Mouse (Mus musculus): ENCODE results near the gene Fbxl5. TPM values are rescaled to one million over a fixed set of nuclear protein-coding genes. Genes with fewer than 3 reads are reported as not detected.
A peak's percentile ranks its signal among the peaks of the same experiment; 100 is the strongest.

The Fbxl5 gene
- total RNA-seq, 1 experiment from 2014 or later, result 50.0 TPM

DNA sequence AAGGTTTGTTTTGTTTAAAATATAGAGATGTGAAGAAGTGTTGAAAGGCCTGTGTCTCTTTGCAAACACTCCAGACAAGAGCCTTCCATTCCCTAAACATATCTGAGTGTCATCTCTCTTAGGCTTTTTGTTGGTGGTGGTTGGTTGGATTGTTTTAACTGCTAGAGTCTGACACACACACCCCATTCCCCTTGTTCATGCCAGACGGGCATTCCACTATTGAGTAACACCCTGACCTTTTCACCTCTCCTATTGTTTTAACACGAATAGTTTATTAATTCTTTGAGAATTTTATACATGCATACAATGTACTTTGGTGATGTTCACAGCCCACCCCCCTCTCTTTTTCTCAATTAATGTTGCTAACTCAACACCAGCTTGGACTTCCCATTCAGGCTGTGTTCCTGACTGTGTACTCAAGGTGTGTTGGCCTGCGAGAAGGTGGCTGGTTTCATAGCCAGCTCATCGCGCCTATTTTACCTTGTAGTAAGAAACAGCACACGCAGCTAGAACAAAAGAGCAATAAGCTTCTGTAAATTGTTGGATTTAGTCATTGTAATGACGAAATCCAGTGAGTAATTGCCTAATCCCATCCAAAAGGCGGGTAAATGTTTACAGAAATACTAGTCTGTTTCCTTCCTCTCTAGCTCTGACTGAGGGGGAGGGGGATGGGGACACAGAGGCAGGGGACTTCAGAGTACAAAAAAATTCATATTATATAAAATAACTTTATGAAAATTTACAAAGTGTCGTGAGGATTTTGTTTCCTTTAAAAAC lies 33.3 kb downstream of the Fbxl5 start:
- ATAC-seq (replicated peaks; ENCODE audit: low read depth, poor library complexity, severe bottlenecking), result peak; percentile 45; the same call in 1 of the 2 replicates

DNA sequence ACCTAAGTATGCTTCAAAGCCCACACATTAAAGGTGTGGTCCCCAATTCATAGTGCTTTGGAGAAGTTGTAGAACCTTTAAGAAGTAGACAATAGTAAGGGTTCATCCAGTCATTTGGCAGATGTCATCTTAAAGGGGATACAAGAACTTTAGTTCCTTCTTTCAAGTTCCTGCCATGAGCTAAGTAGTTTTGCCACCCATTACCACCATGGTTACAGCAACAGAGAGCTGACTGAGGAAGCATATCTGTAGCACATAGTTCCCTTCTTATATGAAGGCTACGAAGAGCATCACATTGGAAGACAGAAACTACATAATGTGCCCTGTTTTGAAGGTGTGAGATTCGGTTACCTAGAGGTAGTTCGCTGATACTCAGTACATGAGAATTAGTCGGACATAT lies 34.8 kb downstream of the Fbxl5 start:
- ATAC-seq (replicated peaks; ENCODE audit: low read depth, poor library complexity, severe bottlenecking), result peak; percentile 51

- no peak for ATAC-seq (replicated peaks; ENCODE audit: low read depth, poor library complexity, severe bottlenecking)
Measured at GRCm38 (mm10) chr5:43783996-43784395, 37.4 kb downstream of the Fbxl5 start.

DNA sequence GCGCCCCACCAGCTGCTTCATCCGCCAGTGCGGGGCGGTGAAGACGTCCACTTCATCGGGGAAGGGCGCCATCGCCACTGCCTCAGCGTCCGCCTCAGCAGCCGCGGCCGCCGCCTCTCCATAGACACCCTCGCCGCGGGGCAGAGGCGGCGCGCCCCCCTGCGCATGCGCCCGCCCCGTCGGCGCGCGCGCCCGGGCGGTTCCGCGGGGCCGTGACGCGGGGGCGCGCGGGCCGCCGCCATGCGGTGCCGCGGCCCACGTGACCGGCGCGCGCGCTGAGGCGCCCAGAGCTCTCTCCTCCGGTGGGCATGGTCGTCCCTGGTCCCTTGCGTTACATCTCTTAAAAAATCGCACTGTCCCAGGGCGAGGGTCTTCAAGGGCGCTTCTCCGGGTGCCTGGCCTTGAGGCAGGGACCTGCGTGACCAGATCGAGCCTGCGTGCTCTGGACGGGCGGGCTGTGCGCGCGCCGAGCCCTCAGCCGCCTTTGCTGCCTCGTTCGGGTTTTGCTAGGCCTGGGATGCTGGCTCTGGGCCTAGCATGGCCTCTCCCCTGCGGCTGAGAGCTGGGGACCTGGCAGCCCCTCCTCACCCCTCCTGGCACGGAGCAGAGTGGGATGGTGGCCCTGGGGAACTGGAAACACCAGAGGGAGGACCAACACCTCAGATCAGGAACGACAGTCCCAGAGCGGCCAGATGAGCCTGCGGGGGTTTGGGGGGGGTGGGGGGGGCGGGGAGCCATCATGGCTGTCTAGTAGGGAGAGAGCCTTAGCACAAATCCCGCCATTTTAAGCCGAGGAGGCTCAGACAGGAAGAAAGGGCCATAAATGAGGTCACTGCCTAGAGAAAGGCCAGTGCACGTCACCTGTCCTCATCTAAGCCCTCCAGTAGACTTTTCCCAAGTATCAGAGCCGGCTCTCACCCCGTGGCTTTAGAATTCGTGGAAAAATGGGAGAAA lies 39.2 kb downstream of the Fbxl5 start:
- ATAC-seq (replicated peaks; ENCODE audit: low read depth, poor library complexity, severe bottlenecking), result peak; percentile 67

GRCm38 (mm10) chr5:43781423-43781976 lies 39.9 kb downstream of the Fbxl5 start:
- peak; percentile 24; the same call in 1 of the 2 replicates for ATAC-seq (replicated peaks; ENCODE audit: low read depth, poor library complexity, severe bottlenecking)

- no peak for ATAC-seq (replicated peaks; ENCODE audit: low read depth, poor library complexity, severe bottlenecking)
Measured at GRCm38 (mm10) chr5:43778583-43778982, 42.9 kb downstream of the Fbxl5 start.

GRCm38 (mm10) chr5:43776993-43777392 lies 44.4 kb downstream of the Fbxl5 start:
- no peak for ATAC-seq (replicated peaks; ENCODE audit: low read depth, poor library complexity, severe bottlenecking)

GRCm38 (mm10) chr5:43776407-43776806 lies 45.0 kb downstream of the Fbxl5 start:
- no peak for ATAC-seq (replicated peaks; ENCODE audit: low read depth, poor library complexity, severe bottlenecking)

- ATAC-seq (replicated peaks; ENCODE audit: low read depth, poor library complexity, severe bottlenecking), result 0 out of 2 replicates have a peak, but pooled peaks have one; percentile 20
Measured at GRCm38 (mm10) chr5:43771555-43771954, 49.9 kb downstream of the Fbxl5 start.

DNA sequence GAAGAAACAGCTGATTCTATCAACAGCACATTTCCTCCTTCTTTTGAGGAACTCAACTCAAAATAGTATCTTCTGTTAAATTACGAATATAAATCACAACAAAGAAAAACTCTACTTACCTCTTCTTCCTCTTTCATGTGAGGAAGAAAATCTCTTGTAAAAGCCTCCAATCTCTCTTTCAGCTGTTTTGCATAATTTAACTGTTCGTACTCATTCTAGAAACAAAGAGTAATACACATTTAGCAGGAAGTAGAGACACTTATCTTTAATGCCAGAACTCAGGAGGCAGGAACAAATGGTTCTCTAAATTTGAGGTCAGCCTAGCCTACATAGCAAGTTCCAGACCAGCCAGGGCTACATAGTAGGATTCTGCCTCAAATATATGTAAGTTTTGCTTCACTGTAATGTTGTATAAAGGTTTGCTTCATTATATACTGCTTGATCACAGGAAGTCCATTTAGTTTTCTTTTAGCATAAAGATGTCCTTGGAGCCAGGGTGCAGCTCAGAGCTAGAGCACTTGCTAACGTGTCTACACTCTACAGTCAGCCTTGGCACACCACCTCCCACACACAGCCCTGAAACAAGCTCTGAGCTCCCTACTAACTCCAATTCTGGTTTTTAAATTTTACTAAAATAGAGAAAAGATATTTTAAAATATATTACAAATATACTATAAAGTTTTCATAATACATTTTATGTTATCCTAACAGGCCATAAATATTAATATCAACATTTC lies 50.7 kb downstream of the Fbxl5 start:
- peak; percentile 85 for ATAC-seq (replicated peaks; ENCODE audit: low read depth, poor library complexity, severe bottlenecking)

- ATAC-seq (replicated peaks; ENCODE audit: low read depth, poor library complexity, severe bottlenecking), result 0 out of 2 replicates have a peak, but pooled peaks have one; percentile 47
Measured at GRCm38 (mm10) chr5:43749092-43749491, 72.3 kb downstream of the Fbxl5 start.

DNA sequence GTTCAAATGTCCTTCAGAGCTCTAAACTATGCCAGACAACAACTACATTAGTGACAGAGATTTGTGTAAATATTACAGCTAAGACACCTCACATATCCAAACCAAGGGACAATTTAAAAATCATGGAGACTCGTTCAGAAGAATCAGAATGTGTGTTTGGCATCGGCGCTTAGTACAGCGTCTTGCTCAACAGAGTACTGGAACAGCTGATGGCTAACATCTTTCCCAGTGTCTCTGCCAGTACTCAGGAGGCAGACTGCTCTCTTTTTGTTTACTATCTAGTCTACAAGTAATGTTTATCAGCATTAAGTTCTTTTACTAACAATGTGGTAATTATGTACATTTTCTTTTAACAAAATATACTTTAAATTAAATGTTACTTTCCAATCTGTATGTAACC lies 73.4 kb downstream of the Fbxl5 start:
- ATAC-seq (replicated peaks; ENCODE audit: low read depth, poor library complexity, severe bottlenecking), result no peak

DNA sequence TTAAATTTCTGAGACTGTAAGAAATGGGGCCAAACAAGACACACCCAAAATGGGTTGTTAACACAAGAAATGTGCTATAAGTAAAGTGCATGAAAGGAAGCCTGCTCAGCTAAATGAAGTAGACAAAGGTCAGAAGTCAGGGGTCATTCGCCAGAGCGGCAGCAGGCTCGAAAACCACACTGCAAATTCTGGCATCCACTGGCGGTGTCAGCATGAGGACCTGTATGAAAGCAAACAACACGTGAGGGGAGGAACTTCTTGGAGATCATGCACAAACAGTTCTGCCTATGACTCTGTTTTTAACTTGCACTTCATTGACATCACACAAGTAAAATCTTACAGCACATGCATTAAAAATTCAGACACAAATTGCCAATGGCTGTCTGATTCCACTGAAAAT lies 76.3 kb downstream of the Fbxl5 start:
- ATAC-seq (replicated peaks; ENCODE audit: low read depth, poor library complexity, severe bottlenecking), result no peak

DNA sequence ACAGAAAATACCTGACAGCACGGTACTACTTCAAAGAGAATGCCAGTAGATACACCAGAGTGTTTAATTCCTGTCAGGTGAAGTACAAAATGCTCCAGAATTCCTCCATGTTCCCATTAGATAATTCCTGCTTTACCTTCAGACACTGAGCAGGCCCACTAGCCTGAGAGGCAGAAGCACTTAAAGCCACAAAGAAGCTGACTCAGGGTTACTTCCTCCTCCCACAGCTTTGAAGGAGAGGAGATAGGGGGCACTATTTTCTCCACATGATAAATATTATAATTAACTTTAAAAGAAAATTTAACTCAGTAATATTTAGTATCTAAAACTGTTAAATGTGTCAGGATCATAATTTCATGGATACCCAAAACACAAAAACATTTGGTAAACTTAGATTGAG lies 77.3 kb downstream of the Fbxl5 start:
- no peak for ATAC-seq (replicated peaks; ENCODE audit: low read depth, poor library complexity, severe bottlenecking)

GRCm38 (mm10) chr5:43732381-43732780 lies 89.1 kb downstream of the Fbxl5 start:
- ATAC-seq (replicated peaks; ENCODE audit: low read depth, poor library complexity, severe bottlenecking), result no peak

GRCm38 (mm10) chr5:43728375-43729165 lies 92.9 kb downstream of the Fbxl5 start:
- ATAC-seq (replicated peaks; ENCODE audit: low read depth, poor library complexity, severe bottlenecking), result no peak

DNA sequence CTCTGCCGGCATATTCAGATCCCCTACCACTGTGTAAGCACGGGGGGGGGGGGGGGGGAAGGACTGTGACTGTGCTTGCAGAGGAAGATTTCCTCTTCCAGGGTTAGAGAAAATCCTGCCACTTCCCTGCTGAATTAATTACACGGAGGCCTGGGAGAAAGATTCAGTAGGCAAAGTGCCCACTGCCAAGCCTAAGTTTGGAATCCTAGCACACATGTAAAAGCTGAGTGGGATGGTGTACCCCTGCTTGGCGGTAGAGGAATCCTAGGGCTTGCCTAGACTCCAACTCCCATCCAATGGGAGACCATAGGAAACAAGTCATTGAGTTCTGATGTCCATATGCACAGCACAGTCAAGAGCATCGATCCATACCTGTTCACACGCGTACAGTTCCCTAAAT lies 97.6 kb downstream of the Fbxl5 start:
- no peak for ATAC-seq (replicated peaks; ENCODE audit: low read depth, poor library complexity, severe bottlenecking)

DNA sequence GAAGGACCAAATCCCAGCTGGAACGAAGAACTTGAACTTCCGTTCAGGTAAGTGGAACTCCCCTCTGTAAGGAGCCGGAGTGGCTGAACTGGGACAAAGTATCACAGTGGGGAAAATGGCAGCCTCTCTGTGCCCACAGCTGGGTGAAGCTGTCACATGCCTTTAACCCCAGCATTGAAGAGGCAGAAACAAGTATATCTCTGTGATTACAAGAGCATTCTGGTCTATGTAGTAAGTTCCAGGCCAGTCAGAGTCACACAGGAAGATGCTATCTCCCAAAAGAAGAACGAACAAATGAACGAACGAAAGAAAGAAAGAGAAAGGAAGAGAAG lies 99.0 kb downstream of the Fbxl5 start:
- no peak for ATAC-seq (replicated peaks; ENCODE audit: low read depth, poor library complexity, severe bottlenecking)

Data from common myeloid progenitor, adult 5-6 weeks (primary cell).